Mouse (Mus musculus): ENCODE results near the gene Nlrc3.

The Nlrc3 gene

DNA sequence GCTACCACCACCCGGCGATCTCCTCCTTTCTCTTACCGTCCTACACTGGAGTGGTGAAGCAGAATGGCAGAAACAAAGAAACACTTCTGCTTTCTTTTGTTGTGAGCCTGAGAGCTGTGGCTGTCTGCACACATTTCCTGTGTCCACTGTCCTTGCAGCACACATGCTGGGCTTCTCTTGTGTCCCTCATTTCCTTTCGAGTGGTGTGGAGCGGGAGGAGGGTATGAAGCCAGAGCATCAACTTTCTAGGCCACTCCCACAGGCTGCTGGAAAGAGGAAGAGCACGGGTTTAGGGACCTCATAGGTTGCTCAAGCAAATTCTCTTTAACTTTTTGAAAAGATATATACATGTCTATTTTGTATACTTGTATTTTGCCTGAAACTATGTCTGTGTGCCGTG is 47.3 kb downstream of the Nlrc3 start:
- DNase-seq (ENCODE audit: low spot score in 2 of 2): no peak

DNA sequence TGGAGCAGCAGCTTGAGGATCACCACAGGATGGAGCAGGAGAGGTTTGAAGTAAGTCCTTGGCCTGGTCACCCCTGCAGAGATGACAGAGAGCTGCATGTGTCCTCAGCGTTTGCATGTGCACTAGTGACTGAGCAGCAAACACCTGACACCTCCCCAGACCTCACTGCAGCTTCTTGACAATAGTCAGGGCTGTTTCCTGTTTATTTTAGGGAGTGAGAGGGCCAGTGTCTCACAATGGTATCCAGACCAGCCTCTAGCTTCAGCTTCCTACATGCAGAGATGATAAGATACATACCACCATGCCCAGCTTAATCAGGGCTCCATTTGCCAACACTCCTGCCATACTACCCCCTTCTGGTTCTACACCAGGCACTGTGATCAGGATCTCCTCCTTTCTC is 47.9 kb downstream of the Nlrc3 start:
- no peak for DNase-seq (ENCODE audit: low spot score in 2 of 2)

DNA sequence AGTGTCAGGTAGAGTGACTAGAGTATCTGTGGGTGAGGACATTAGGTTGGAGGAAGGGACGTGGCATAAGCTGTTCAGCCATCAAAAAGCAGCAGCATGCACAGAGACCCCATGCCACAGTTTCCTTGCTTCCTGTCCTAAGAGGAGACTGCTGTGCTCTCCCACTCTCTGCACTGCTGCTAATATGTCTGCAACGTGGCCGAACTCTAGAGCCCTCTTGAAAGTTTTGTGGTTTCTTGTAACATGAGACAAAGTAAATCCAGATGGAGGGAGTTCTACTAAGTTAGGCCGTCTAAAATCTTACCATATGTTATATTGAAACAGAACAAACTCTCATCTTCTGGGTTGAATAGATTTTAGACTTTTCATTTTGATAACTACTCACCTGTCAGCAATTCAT is 52.5 kb downstream of the Nlrc3 start:
- DNase-seq (ENCODE audit: low spot score in 2 of 2): no peak

DNA sequence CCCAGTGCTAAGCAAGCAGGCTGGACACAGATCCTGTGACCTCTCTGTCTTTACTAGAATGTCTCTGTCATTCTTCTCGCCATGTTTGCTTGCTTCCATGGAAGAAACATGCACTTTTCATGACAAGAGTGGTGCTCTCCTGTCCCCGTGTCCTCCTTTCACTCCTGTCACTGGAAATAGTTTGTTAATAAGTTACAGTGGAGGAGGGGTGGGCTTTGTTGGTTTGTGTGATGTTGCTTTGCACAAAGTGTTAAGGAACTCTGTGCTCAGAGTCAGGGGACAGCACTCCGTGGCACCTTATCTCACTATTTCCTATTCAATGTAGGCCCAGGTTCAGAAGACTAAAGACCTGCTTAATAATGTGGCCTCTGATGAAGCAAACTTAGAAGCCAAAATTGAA is 52.9 kb downstream of the Nlrc3 start:
- DNase-seq (ENCODE audit: low spot score in 2 of 2): no peak

DNA sequence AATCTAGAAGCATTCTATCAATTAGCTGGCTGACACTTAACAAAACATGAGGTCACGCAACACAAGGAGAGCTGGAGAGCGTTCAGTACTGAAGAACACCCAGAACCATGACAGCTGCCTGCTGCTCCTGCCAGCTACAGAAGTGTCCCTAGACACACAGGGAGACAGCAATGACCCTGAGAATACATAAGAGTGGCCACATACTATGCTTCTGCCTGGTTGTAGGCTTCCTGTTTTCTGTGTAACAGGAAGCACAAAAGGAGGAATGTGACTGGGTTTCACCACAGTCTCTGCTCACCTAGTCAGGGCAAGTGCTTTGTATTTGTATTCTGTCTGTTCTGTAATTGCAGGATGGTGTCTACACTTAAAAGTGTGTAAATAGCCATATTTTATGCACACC is 55.7 kb downstream of the Nlrc3 start:
- no peak for DNase-seq (ENCODE audit: low spot score in 2 of 2)

DNA sequence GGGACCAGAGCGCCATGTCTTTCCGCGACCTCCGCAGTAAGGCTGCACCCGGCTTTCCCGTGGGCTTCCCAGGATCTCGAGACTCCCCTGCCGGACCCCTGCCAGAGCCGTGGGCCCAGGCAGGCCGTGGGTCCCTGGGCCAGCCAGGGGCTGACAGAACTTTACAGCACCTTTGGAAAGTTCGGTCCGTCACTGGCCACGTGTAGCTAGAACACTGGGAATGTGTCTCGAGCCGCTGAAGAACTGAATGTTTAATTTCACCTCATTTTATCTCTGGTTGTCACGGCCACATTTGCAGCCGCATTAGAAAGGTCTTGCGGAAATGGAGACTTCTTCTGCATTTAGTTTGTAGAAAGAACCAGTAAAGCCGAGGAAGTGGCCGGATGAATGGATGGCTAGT is 67.3 kb downstream of the Nlrc3 start:
- no peak for DNase-seq (ENCODE audit: low spot score in 2 of 2)

DNA sequence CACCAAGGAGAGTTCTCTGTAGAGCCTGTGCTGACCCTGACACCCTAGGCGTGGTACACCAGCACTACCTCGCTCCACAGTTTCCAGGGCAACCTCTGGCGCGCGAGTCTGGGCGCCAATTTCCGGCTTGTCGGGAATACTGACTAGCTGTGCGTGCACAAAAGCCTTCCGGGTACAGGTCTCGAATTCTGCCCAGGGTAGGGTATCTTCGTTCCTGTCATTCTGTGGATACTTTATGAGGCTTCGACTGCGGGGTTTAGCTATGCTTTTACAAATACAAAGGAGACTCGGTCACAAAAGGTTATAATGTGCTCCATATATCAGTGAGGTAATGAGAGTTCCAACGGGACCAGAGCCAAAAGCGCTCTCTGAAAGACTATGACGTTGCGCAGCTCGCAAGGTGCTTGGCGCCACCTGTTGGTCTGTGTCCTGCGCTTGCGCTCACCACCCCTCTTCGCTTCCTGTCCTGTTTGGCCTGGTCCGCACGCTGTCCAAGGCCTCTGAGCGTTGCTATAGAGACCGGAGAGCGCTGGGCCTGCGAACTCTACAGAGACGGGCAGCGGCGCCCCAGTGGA is 67.8 kb downstream of the Nlrc3 start, which contains the start of the genes 1700037C18Rik and Cluap1:
Gene 1700037C18Rik, minus strand, starts transcription at position 153 of the 575 bp plus-strand sequence.
Gene Cluap1, plus strand, starts transcription at position 265 of the 575 bp plus-strand sequence.
- peak; percentile 91 for DNase-seq (ENCODE audit: low spot score in 2 of 2)

DNA sequence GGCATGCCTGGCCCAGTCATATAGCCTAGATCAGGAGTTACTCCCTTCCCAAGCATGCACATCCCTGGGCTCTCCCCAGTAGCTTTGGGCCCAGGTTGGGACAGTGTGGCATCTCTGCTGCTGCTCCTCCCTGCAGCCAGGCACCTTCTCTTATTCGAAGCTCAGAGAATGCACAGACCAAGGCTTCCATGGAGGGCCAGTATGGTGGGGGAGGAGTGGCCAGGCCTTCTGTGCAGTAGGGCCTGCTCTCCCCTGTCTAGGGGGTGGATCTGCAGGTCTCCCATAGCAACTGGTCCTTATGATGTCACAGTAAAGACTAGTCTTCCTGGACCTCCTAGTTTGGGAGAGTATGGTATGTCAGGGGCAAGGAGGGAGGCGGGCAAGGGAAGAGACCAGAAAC is 69.0 kb downstream of the Nlrc3 start:
- no peak for DNase-seq (ENCODE audit: low spot score in 2 of 2)

DNA sequence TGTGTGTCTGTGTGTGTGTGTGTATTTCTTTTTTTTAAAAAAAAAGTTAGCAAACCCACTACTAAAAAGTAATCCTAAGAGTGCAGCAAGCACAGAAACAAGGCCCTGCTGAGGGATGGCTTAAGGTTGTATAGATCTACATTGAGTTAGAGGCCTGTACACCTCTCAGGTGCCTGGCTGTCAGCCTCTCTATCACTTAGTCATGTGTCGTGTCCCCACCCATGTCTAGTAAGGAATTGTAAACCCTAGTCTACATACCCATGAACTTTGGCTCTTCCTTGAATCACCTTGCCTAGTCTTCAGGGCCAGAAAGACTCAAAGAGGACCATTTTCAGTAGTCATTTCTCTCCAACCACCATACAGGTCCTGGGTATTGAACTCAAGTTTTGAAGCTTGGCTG is 79.9 kb downstream of the Nlrc3 start:
- DNase-seq (ENCODE audit: low spot score in 2 of 2): no peak

DNA sequence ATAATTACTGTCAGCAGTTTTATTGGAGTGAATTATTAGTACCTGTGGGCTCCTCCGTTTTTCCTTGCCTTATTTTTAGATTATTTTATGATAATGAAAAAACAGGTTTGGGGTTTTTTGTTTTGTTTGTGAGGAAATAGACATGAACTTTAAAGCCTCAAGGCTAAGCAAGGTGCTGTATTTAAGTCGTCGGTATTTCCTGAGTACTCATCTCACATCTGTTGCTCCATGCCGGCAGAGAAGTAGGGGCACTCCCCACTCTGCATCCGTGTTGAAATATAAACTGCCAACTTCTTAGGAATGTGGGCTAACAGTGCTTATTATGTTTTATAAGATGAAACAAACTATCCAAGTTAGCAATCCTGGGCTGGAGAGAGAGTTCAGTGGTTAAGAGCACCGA is 80.4 kb downstream of the Nlrc3 start:
- DNase-seq (ENCODE audit: low spot score in 2 of 2): no peak

DNA sequence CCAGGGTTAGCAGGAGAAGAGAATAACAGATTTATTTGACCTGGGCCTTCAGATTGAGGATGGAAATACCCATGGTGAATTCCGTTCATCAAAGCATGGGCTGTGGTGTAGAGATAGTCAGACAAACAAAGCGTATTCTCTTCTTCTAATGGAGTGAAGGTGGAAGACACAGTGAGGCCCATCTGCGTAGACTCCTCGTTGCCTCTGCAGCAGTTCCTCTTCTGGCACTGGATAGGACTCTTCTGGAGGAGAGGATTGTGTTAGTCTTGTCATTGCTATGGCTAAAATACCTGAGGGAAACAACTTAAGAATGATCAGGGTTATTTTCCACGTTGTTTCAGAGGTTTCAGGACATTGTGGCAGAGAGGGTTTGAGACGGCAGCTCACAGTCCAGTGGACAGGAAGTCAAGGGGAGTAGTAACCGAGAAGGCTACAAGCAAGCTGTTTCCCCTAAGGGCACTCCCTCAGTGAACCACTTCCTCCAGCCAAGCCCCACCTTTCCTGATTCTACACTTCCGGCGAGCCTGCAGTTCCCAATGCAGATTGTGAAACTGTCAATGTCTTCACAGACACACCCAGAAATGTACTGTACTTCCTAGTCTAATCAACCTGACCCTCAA is 81.1 kb downstream of the Nlrc3 start:
- no peak for DNase-seq (ENCODE audit: low spot score in 2 of 2)

Measured in frontal cortex, postnatal 14 days (tissue).